In the genomic region with DNA sequence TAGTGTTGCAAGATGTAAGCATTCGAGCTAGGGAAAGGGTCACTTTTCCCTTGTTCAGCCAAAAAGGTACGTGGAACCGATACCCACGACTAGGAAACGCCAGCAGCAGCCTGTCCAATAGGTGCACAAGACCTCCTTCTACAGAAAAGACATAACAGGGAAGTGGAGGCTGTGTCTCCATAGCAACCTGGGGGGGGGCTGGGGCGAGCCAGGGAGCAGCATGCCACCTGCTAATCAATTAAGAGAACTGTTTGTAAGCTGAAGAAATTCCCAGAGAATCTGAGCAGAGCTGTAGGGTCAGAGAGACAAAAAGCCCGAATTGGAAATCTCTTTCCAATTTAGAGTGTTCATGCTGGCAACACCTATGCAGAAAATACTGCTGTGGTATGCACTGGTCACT, we compare ENCODE assay signal across 31 mouse cellular contexts.
A peak's percentile ranks its signal among the peaks of the same experiment; 100 is the strongest.
DNase-seq lines count a peak whose midpoint lies in the region; ATAC-seq lines count a peak whose summit lies in the region.
"Had no signal": no experiment of that assay in that cellular context is flagged by ENCODE, and none has a peak within 500 bp of the region (broad histone marks: within the 10 kb centered on the region; RNA-seq: fewer than 3 reads in every experiment).

No protein-coding gene starts in this region.

- H3K4me3 ChIP-seq in forebrain, embryonic 10.5 days, result peak overlapping the region; percentile 18; the same call in 1 of the 2 replicates
- H3K4me3 ChIP-seq in forebrain, embryonic 16.5 days (replicated peaks; ENCODE audit: low read length), result no peak overlapping the region
- H3K4me3 ChIP-seq in midbrain, embryonic 10.5 days, result peak overlapping the region; percentile 34; the same call in 1 of the 2 replicates
- no peak overlapping the region for H3K4me3 ChIP-seq in midbrain, embryonic 15.5 days
- H3K4me3 ChIP-seq in midbrain, embryonic 12.5 days, result no peak overlapping the region
- no peak overlapping the region for H3K4me3 ChIP-seq in kidney, embryonic 15.5 days (replicated peaks)
- H3K4me3 ChIP-seq: erythroblast, embryonic 14.5 days; heart, adult 2 months; heart, embryonic 13.5 days; layer of hippocampus, adult 2 months; left cerebral cortex, adult 2 months; limb, embryonic 13.5 days; lung, embryonic 15.5 days had no signal

- 36% methylated on average over 7 of the region's 7 CpGs for WGBS in forebrain, embryonic 10.5 days
- 11% methylated on average over 7 of the region's 7 CpGs for WGBS in forebrain, embryonic 16.5 days
- 40% methylated on average over 7 of the region's 7 CpGs for WGBS in midbrain, embryonic 10.5 days
- WGBS in midbrain, embryonic 15.5 days, result 18% methylated on average over 7 of the region's 7 CpGs
- WGBS in midbrain, embryonic 12.5 days, result 17% methylated on average over 7 of the region's 7 CpGs
- WGBS in kidney, embryonic 15.5 days, result 75% methylated on average over 7 of the region's 7 CpGs

- H3K36me3 ChIP-seq in forebrain, embryonic 10.5 days (replicated peaks), result no peaks in the 10 kb centered on the region
- H3K36me3 ChIP-seq in forebrain, embryonic 16.5 days (ENCODE audit: control insufficient read depth, insufficient read depth), result no peaks in the 10 kb centered on the region
- H3K36me3 ChIP-seq in midbrain, embryonic 10.5 days, result no peaks in the 10 kb centered on the region
- H3K36me3 ChIP-seq in midbrain, embryonic 15.5 days (replicated peaks), result no peaks in the 10 kb centered on the region
- no peaks in the 10 kb centered on the region for H3K36me3 ChIP-seq in midbrain, embryonic 12.5 days
- H3K36me3 ChIP-seq in kidney, embryonic 15.5 days, result no peaks in the 10 kb centered on the region
- H3K36me3 ChIP-seq: heart, embryonic 13.5 days; limb, embryonic 13.5 days; lung, embryonic 15.5 days had no signal

- peaks cover 59% of the 10 kb centered on the region for H3K4me1 ChIP-seq in forebrain, embryonic 10.5 days
- H3K4me1 ChIP-seq in forebrain, embryonic 16.5 days (replicated peaks; ENCODE audit: control insufficient read depth, insufficient read depth, low read length), result peaks cover 28% of the 10 kb centered on the region
- peaks cover 65% of the 10 kb centered on the region for H3K4me1 ChIP-seq in midbrain, embryonic 10.5 days
- peaks cover 40% of the 10 kb centered on the region for H3K4me1 ChIP-seq in midbrain, embryonic 15.5 days
- peaks cover 45% of the 10 kb centered on the region for H3K4me1 ChIP-seq in midbrain, embryonic 12.5 days
- H3K4me1 ChIP-seq in kidney, embryonic 15.5 days, result peaks cover 12% of the 10 kb centered on the region; the same call in 1 of the 2 replicates

- H3K4me2 ChIP-seq in forebrain, embryonic 16.5 days (ENCODE audit: low read length), result no peak overlapping the region
- H3K4me2 ChIP-seq in midbrain, embryonic 15.5 days, result no peak overlapping the region
- H3K4me2 ChIP-seq in midbrain, embryonic 12.5 days (replicated peaks), result peak overlapping the region; percentile 37
- no peak overlapping the region for H3K4me2 ChIP-seq in kidney, embryonic 15.5 days
- H3K4me2 ChIP-seq: heart, embryonic 13.5 days; limb, embryonic 13.5 days; liver, embryonic 11.5 days; lung, embryonic 15.5 days had no signal

- DNase-seq in forebrain, embryonic 10.5 days (ENCODE audit: extremely low spot score, low spot score), result peak; percentile 47
- DNase-seq in midbrain, embryonic 10.5 days (ENCODE audit: low spot score), result peak; percentile 44
- DNase-seq in R1 (ENCODE audit: low read depth, low spot score), result peak; percentile 47
- DNase-seq in lung, postnatal 10 days, result no peak
- DNase-seq: adrenal gland, postnatal 25 days; cerebellum, adult 2 months; cerebellum, postnatal 14 days; gastrocnemius, postnatal 36 days; heart, adult 2 months; heart, postnatal 10 days; kidney, adult 8-10 months; kidney, postnatal 36 days; lung, postnatal 36 days; right cerebral cortex, postnatal 4 days; thymus, adult 18-20 months; thymus, postnatal 25 days had no signal

- peaks cover 33% of the 10 kb centered on the region for H3K27me3 ChIP-seq in forebrain, embryonic 10.5 days (ENCODE audit: poor library complexity, severe bottlenecking)
- H3K27me3 ChIP-seq in forebrain, embryonic 16.5 days (replicated peaks; ENCODE audit: control insufficient read depth, insufficient read depth, low read length), result no peaks in the 10 kb centered on the region
- peaks cover 43% of the 10 kb centered on the region for H3K27me3 ChIP-seq in midbrain, embryonic 10.5 days (ENCODE audit: low read depth, poor library complexity, severe bottlenecking)
- H3K27me3 ChIP-seq in midbrain, embryonic 15.5 days (replicated peaks), result no peaks in the 10 kb centered on the region
- peaks cover 11% of the 10 kb centered on the region for H3K27me3 ChIP-seq in midbrain, embryonic 12.5 days
- H3K27me3 ChIP-seq in kidney, embryonic 15.5 days, result no peaks in the 10 kb centered on the region
- H3K27me3 ChIP-seq: CH12.LX; limb, embryonic 13.5 days; lung, embryonic 15.5 days; Patski had no signal

- no peak for ATAC-seq in forebrain, embryonic 16.5 days
- no peak for ATAC-seq in midbrain, embryonic 15.5 days (replicated peaks)
- ATAC-seq in midbrain, embryonic 12.5 days (ENCODE audit: low FRiP score, low read depth), result no peak
- no peak for ATAC-seq in kidney, embryonic 15.5 days (replicated peaks; ENCODE audit: low FRiP score)
- ATAC-seq: intestine, embryonic 16.5 days; Patski had no signal

- H3K27ac ChIP-seq in forebrain, embryonic 10.5 days, result peak overlapping the region; percentile 83
- no peak overlapping the region for H3K27ac ChIP-seq in forebrain, embryonic 16.5 days (ENCODE audit: low read length)
- H3K27ac ChIP-seq in midbrain, embryonic 10.5 days (replicated peaks), result peak overlapping the region; percentile 83; the same call in 1 of the 2 replicates
- H3K27ac ChIP-seq in midbrain, embryonic 15.5 days, result no peak overlapping the region
- peak overlapping the region; percentile 83 for H3K27ac ChIP-seq in midbrain, embryonic 12.5 days (replicated peaks)
- no peak overlapping the region for H3K27ac ChIP-seq in kidney, embryonic 15.5 days
- H3K27ac ChIP-seq: heart, adult 2 months; heart, embryonic 13.5 days; layer of hippocampus, adult 2 months; left cerebral cortex, adult 2 months; limb, embryonic 13.5 days; lung, embryonic 15.5 days; stomach, postnatal 0 days had no signal

- no peak overlapping the region for H3K9ac ChIP-seq in forebrain, embryonic 16.5 days (replicated peaks; ENCODE audit: low read depth, low read length)
- H3K9ac ChIP-seq in midbrain, embryonic 15.5 days, result no peak overlapping the region
- H3K9ac ChIP-seq in midbrain, embryonic 12.5 days (replicated peaks), result no peak overlapping the region
- H3K9ac ChIP-seq in kidney, embryonic 15.5 days, result no peak overlapping the region
- H3K9ac ChIP-seq: heart, embryonic 13.5 days; limb, embryonic 13.5 days; lung, embryonic 15.5 days had no signal

- H3K9me3 ChIP-seq in forebrain, embryonic 10.5 days, result no peaks in the 10 kb centered on the region
- no peaks in the 10 kb centered on the region for H3K9me3 ChIP-seq in forebrain, embryonic 16.5 days (ENCODE audit: control insufficient read depth, low read length)
- H3K9me3 ChIP-seq in midbrain, embryonic 10.5 days (replicated peaks), result no peaks in the 10 kb centered on the region
- H3K9me3 ChIP-seq in midbrain, embryonic 15.5 days, result no peaks in the 10 kb centered on the region
- H3K9me3 ChIP-seq in midbrain, embryonic 12.5 days, result no peaks in the 10 kb centered on the region
- H3K9me3 ChIP-seq in kidney, embryonic 15.5 days (replicated peaks), result no peaks in the 10 kb centered on the region
- H3K9me3 ChIP-seq: heart, embryonic 13.5 days; limb, embryonic 13.5 days; lung, embryonic 15.5 days had no signal

Comparison
In these comparisons a context has a peak if more than half of its experiments do, and no peak if none do; other contexts are left out.
1. H3K27ac ChIP-seq: peak in forebrain, embryonic 10.5 days (single experiment), midbrain, embryonic 10.5 days (single experiment) and midbrain, embryonic 12.5 days (single experiment); none in forebrain, embryonic 16.5 days (single experiment), midbrain, embryonic 15.5 days (single experiment) and kidney, embryonic 15.5 days (single experiment).
2. H3K4me3 ChIP-seq: peak in forebrain, embryonic 10.5 days (single experiment) and midbrain, embryonic 10.5 days (single experiment); none in forebrain, embryonic 16.5 days (single experiment), midbrain, embryonic 15.5 days (single experiment), midbrain, embryonic 12.5 days (single experiment) and kidney, embryonic 15.5 days (single experiment).